Mouse (Mus musculus): Measurements from ENCODE around the gene Adprhl1. TPM values are rescaled to one million over a fixed set of nuclear protein-coding genes. Genes with fewer than 3 reads are reported as not detected.

The Adprhl1 gene
- total RNA-seq, 4 experiments from 2014 or later = 0.34 to 3.9 (median 1.6) TPM

GRCm38 (mm10) chr8:13228923-13229610 lies 24.9 kb downstream of the Adprhl1 start:
- DNase-seq = no peak

- no peak for DNase-seq
These were observed 26.8 kb downstream of the Adprhl1 start for GRCm38 (mm10) chr8:13227184-13227583.

- DNase-seq = no peak
These were observed 27.7 kb downstream of the Adprhl1 start for GRCm38 (mm10) chr8:13226288-13226687.

- DNase-seq = no peak
These were observed 29.5 kb downstream of the Adprhl1 start for GRCm38 (mm10) chr8:13224426-13224825.

- no peak for DNase-seq
These were observed 35.5 kb downstream of the Adprhl1 start for GRCm38 (mm10) chr8:13218441-13218840.

GRCm38 (mm10) chr8:13217986-13218385 lies 36.0 kb downstream of the Adprhl1 start:
- DNase-seq = no peak

GRCm38 (mm10) chr8:13217093-13217492 lies 36.9 kb downstream of the Adprhl1 start:
- no peak for DNase-seq

GRCm38 (mm10) chr8:13216386-13216785 lies 37.6 kb downstream of the Adprhl1 start:
- no peak for DNase-seq

- peak; percentile 86 for DNase-seq
These were observed 40.3 kb downstream of the Adprhl1 start for GRCm38 (mm10) chr8:13213479-13214268.

- no peak for DNase-seq
These were observed 44.2 kb downstream of the Adprhl1 start for GRCm38 (mm10) chr8:13209770-13210169.

- DNase-seq = no peak
These were observed 45.2 kb downstream of the Adprhl1 start for GRCm38 (mm10) chr8:13208627-13209355.

GRCm38 (mm10) chr8:13206290-13206689 lies 47.7 kb downstream of the Adprhl1 start:
- DNase-seq = no peak

- no peak for DNase-seq
These were observed 48.7 kb downstream of the Adprhl1 start for GRCm38 (mm10) chr8:13205311-13205710.

- DNase-seq = no peak
These were observed 49.4 kb downstream of the Adprhl1 start for GRCm38 (mm10) chr8:13204371-13205140.

- DNase-seq = no peak
These were observed 50.5 kb downstream of the Adprhl1 start for GRCm38 (mm10) chr8:13203472-13203871.

GRCm38 (mm10) chr8:13202806-13203205 lies 51.2 kb downstream of the Adprhl1 start:
- DNase-seq = no peak

- peak; percentile 65 for DNase-seq
These were observed 51.9 kb downstream of the Adprhl1 start for GRCm38 (mm10) chr8:13202041-13202440.

- DNase-seq = no peak
These were observed 53.0 kb downstream of the Adprhl1 start for GRCm38 (mm10) chr8:13201013-13201334.

- DNase-seq = no peak
These were observed 53.5 kb downstream of the Adprhl1 start, which contains the start of gene Grtp1 for GRCm38 (mm10) chr8:13200301-13201012. Gene Grtp1 (minus strand): TSS chr8:13200620.

GRCm38 (mm10) chr8:13199385-13200061 lies 54.4 kb downstream of the Adprhl1 start:
- DNase-seq = no peak

GRCm38 (mm10) chr8:13197493-13197892 lies 56.5 kb downstream of the Adprhl1 start:
- no peak for DNase-seq
